Mouse (Mus musculus) small intestine, adult 2 months (tissue): ENCODE measurements at regions not wholly inside any gene's neighbourhood (a gene's known extent, or its start where the extent isn't known, plus 50 kb on each side); places are given as distances from the start of the nearest gene placed in this dataset.

Source experiments
- H3K27ac ChIP-seq: fragments of 200-500 bp; 2 replicates; pipeline ENCODE4 v1.5.1; 2012; ENCODE audit warnings: low read depth, low read length, control low read depth, inconsistent platforms; ENCODE audit not compliant: insufficient read depth
- H3K27me3 ChIP-seq: fragments of 200-500 bp; 2 replicates; pipeline ENCODE4 v1.6.1; 2012; ENCODE audit warnings: mild to moderate bottlenecking, moderate library complexity, low read length, inconsistent platforms; ENCODE audit not compliant: control insufficient read depth, insufficient read depth
- H3K36me3 ChIP-seq: fragments of 200-500 bp; 2 replicates; pipeline ENCODE4 v1.6.1; 2012; ENCODE audit warnings: mild to moderate bottlenecking, low read length, control low read depth, inconsistent platforms; ENCODE audit not compliant: control insufficient read depth, insufficient read depth
- H3K4me1 ChIP-seq: fragments of 200-500 bp; 2 replicates; pipeline ENCODE4 v1.6.1; 2012; ENCODE audit warnings: low read length, inconsistent platforms, mixed read lengths; ENCODE audit not compliant: control insufficient read depth, insufficient read depth, insufficient read length
- H3K4me3 ChIP-seq: fragments of 200-500 bp; 2 replicates; pipeline ENCODE4 v1.5.1; 2012; ENCODE audit warnings: low read depth, mild to moderate bottlenecking, control low read depth, inconsistent platforms, low read length, moderate library complexity
- CTCF ChIP-seq: fragments of 200-500 bp; IDR thresholded peaks from 2 replicates; pipeline ENCODE4 v1.5.1; 2012; ENCODE audit warnings: low read depth, mild to moderate bottlenecking, control low read depth, inconsistent platforms, low read length, moderate library complexity, mixed read lengths; ENCODE audit not compliant: insufficient replicate concordance, insufficient read length; ENCODE audit errors: extremely low read depth
- POLR2A ChIP-seq: fragments of 200-500 bp; IDR thresholded peaks from 2 replicates; pipeline ENCODE4 v1.6.1; 2012; ENCODE audit warnings: low read depth, mild to moderate bottlenecking, control low read depth, inconsistent platforms, low read length, moderate library complexity
- WGBS: fragments of 180-500 bp; shearing (Covaris S2); methylation state at CpG from one replicate; pipeline ENCODE4 v1.1.7; 2018; 5-methylcytosine and 5-hydroxymethylcytosine counted together

- Histone ChIP-seq H3K4me3 (no peak overlapping the region), H3K4me1 (no peaks in the 10 kb centered on the region), H3K36me3 (no peaks in the 10 kb centered on the region), H3K27me3 (no peaks in the 10 kb centered on the region), H3K27ac (no peak overlapping the region)
- WGBS, result 43% methylated on average over 1 of the region's 1 CpGs
- no peak for TF ChIP-seq CTCF
- TF ChIP-seq POLR2A, result no peak
Observed at GRCm38 (mm10) chr14:80377064-80377463, 393.2 kb downstream of the Olfm4 start.

GRCm38 (mm10) chr14:80391418-80391817 is 407.5 kb downstream of the Olfm4 start:
- Histone ChIP-seq H3K4me3 (no peak overlapping the region), H3K27ac (no peak overlapping the region), H3K4me1 (no peaks in the 10 kb centered on the region), H3K36me3 (no peaks in the 10 kb centered on the region), H3K27me3 (no peaks in the 10 kb centered on the region)
- TF ChIP-seq CTCF (no peak), POLR2A (no peak)
- WGBS, result 82% methylated on average over 2 of the region's 2 CpGs

DNA sequence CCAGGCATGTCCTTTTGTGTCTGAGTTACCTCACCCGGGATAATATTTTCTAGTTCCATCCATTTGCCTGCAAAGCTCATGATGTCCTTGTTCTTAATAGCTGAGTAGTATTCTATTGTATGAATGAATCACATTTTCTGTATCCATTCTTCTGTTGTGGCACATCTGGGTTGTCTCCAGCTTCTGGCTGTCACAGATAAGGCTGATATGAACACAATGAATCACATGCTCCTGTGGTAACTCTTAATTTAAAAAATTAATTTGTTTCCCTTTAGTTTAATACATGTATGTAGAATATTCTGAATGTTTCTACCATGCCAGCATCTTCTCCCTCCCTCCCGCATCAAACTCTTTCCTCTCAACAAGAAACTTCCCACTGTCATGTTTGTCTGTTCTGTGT is 424.4 kb downstream of the Olfm4 start:
- WGBS, result 89% methylated on average over 2 of the region's 2 CpGs
- Histone ChIP-seq H3K27me3 (no peaks in the 10 kb centered on the region), H3K4me1 (no peaks in the 10 kb centered on the region), H3K27ac (no peak overlapping the region), H3K36me3 (no peaks in the 10 kb centered on the region), H3K4me3 (no peak overlapping the region)
- TF ChIP-seq CTCF, result no peak
- no peak for TF ChIP-seq POLR2A

GRCm38 (mm10) chr14:80418810-80419325 is 435.0 kb downstream of the Olfm4 start:
- H3K27ac ChIP-seq, result no peak overlapping the region
- WGBS, result 83% methylated on average over 3 of the region's 3 CpGs
- H3K36me3 ChIP-seq, result no peaks in the 10 kb centered on the region
- no peaks in the 10 kb centered on the region for H3K27me3 ChIP-seq
- H3K4me3 ChIP-seq, result no peak overlapping the region
- TF ChIP-seq CTCF (no peak), POLR2A (no peak)
- H3K4me1 ChIP-seq, result no peaks in the 10 kb centered on the region

DNA sequence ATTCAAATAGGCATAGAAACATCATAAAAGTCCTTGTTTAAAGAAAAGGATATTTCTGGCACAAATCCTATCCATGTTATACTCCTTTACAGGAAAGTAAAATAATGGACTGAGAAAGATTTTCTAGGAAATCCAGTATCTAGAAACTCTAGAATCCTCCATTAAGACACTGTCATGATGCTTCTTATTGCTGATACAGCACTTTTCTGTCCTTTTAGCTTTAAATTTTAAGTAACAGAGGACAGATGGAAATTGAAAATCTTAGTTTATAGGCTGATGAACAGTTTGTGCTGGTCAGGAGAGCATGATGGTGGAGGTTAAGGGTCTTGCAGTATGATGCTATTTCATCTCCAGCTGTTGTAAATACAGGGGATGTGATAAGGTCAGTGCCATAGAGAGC is 459.9 kb downstream of the Olfm4 start:
- no peaks in the 10 kb centered on the region for H3K36me3 ChIP-seq
- no peaks in the 10 kb centered on the region for H3K4me1 ChIP-seq
- H3K4me3 ChIP-seq, result no peak overlapping the region
- H3K27me3 ChIP-seq, result no peaks in the 10 kb centered on the region
- no peak for TF ChIP-seq POLR2A
- TF ChIP-seq CTCF, result no peak
- no peak overlapping the region for H3K27ac ChIP-seq

DNA sequence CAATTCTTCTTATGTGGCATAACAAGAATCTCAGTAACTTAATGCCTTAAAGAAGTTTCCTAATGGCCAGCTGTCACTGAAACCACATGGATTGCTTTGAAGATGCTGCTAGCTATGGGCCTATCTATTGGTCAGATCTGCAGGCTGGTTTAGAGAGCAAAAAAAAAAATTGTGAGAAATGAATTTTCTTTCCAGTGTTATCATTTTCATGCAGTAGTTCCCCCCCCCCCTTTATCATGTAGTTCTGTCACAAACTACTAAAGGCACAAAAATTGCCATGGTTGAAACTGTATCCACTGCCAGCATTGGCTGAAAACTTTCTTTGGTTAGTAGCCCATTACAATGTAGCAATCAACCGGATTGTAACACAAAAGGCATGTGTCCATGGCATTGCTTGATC is 487.6 kb downstream of the Olfm4 start:
- Histone ChIP-seq H3K27me3 (no peaks in the 10 kb centered on the region), H3K27ac (no peak overlapping the region), H3K4me3 (no peak overlapping the region), H3K4me1 (no peaks in the 10 kb centered on the region), H3K36me3 (no peaks in the 10 kb centered on the region)
- 62% methylated on average over 1 of the region's 1 CpGs for WGBS
- no peak for TF ChIP-seq POLR2A
- TF ChIP-seq CTCF, result no peak

DNA sequence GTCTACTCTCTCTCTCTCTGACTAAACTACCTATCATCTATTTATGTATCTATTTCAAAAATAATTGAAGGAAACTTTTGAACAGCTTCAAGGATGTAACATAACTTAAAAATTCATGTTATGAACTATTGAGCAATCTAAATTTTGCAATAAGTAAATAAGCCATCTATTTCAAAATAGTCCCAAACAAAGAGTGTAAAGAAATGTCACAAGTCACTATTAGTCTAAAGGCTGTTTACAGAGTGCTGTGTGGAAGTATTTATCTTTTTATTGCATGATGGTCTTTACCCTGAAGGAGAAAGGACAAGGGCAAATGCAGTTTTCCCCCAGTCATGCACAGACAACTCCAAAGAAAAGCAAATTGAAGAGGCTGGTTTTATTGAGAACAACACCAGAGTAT is 496.0 kb downstream of the Olfm4 start:
- no peak overlapping the region for H3K27ac ChIP-seq
- TF ChIP-seq CTCF, result no peak
- TF ChIP-seq POLR2A, result no peak
- H3K4me1 ChIP-seq, result no peaks in the 10 kb centered on the region
- no peaks in the 10 kb centered on the region for H3K27me3 ChIP-seq
- H3K4me3 ChIP-seq, result no peak overlapping the region
- H3K36me3 ChIP-seq, result no peaks in the 10 kb centered on the region

GRCm38 (mm10) chr14:80482771-80483170 is 498.9 kb downstream of the Olfm4 start:
- 62% methylated on average over 3 of the region's 3 CpGs for WGBS
- TF ChIP-seq POLR2A (no peak), CTCF (no peak)
- Histone ChIP-seq H3K27ac (no peak overlapping the region), H3K4me1 (no peaks in the 10 kb centered on the region), H3K36me3 (no peaks in the 10 kb centered on the region), H3K4me3 (no peak overlapping the region), H3K27me3 (no peaks in the 10 kb centered on the region)

DNA sequence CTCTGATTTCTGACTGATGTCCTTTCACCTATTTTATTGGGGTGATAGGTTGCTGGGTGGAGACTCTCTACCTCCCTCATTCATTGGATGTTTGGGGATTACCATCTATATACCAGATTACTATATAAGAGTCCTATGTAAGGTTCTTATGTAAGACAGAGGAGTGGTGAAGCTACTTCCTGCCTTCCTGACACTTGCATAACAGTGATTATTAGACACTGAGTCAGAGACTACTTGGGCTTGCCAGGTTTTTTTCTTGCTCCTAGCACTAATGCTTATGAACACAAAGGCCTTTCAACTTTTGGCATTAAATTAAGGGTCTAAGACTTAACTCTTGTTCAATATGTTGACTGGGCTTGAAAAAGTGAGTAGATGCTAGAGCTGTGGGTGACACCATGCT is 500.4 kb downstream of the Olfm4 start:
- H3K4me1 ChIP-seq, result no peaks in the 10 kb centered on the region
- no peaks in the 10 kb centered on the region for H3K36me3 ChIP-seq
- no peak overlapping the region for H3K4me3 ChIP-seq
- no peak for TF ChIP-seq CTCF
- no peak for TF ChIP-seq POLR2A
- H3K27ac ChIP-seq, result no peak overlapping the region
- H3K27me3 ChIP-seq, result no peaks in the 10 kb centered on the region
